Mouse (Mus musculus): ENCODE data around the gene Slc25a29. TPM values are rescaled to one million over a fixed set of nuclear protein-coding genes. Genes with fewer than 3 reads are reported as not detected.
"Not testable (repeated sequence)": the region's sequence is repeated elsewhere in the genome, so short reads cannot be mapped to it uniquely, and the experiment has no call there.

Slc25a29 gene
- polyA plus RNA-seq, 1 experiment = 1.5 TPM

- Histone ChIP-seq H3K4me3 (ENCODE audit: insufficient read depth, low read length) (no peak overlapping the region), H3K4me1 (ENCODE audit: control insufficient read depth, insufficient read depth, low read length) (0 out of 2 replicates have a peak, but pooled peaks cover 5% of the 10 kb centered on the region), H3K27ac (ENCODE audit: insufficient read depth, low read length) (no peak overlapping the region)
- TF ChIP-seq CTCF (IDR thresholded peaks at IDR 0.05; ENCODE audit: borderline replicate concordance, insufficient read depth, low read length) (no peak), POLR2A (IDR thresholded peaks at IDR 0.05; ENCODE audit: low read depth, low read length) (no peak)
These were observed 21.4 kb upstream of the Slc25a29 start for GRCm38 (mm10) chr12:108857109-108857508.

- H3K4me1 ChIP-seq (ENCODE audit: control insufficient read depth, insufficient read depth, low read length) = 0 out of 2 replicates have a peak, but pooled peaks cover 5% of the 10 kb centered on the region
- TF ChIP-seq POLR2A (IDR thresholded peaks at IDR 0.05; ENCODE audit: low read depth, low read length) (no peak), CTCF (IDR thresholded peaks at IDR 0.05; ENCODE audit: borderline replicate concordance, insufficient read depth, low read length) (no peak)
- H3K27ac ChIP-seq (ENCODE audit: insufficient read depth, low read length) = no peak overlapping the region
- no peak overlapping the region for H3K4me3 ChIP-seq (ENCODE audit: insufficient read depth, low read length)
These were observed 20.5 kb upstream of the Slc25a29 start for GRCm38 (mm10) chr12:108856186-108856585.

DNA sequence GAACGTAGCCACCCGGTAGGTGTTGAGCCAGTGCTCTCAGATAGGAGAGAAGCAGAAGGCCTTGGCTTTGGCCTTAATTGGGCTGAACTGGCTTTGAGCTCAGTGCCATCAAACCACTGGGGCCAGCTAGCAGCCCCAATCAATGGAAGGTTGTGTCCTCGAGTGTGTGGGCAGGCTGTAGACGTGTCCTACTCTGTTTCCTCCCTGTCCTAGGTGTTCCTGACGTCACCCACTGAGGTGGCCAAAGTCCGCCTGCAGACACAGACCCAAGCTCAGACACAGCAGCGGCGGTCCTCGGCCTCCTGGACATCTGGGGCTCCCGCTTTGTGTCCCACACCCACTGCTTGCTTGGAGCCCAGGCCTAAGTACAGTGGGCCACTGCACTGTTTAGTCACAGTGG, 19.4 kb upstream of the Slc25a29 start:
- Histone ChIP-seq H3K27ac (ENCODE audit: insufficient read depth, low read length) (no peak overlapping the region), H3K4me1 (ENCODE audit: control insufficient read depth, insufficient read depth, low read length) (0 out of 2 replicates have a peak, but pooled peaks cover 5% of the 10 kb centered on the region), H3K4me3 (ENCODE audit: insufficient read depth, low read length) (no peak overlapping the region)
- TF ChIP-seq CTCF (IDR thresholded peaks at IDR 0.05; ENCODE audit: borderline replicate concordance, insufficient read depth, low read length) (no peak), POLR2A (IDR thresholded peaks at IDR 0.05; ENCODE audit: low read depth, low read length) (no peak)

DNA sequence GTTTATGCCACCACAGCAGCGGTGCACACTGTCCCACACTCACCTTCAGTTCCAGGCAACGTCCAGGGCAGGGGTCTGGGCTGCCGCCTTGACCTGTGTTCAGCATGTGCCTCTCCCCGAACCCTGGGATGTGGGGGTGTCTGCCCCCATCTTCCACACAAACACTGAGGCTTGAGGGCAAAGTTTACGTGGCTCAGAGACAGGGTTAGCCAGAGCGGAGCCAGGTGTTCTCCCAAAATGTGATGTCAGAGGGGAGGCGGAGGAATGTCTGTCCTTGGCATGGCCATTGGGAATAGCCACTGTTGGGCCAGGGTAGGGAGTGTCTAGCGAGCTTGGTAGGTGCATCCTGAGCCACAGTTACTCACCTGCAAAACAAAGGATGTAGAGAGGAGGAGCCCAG, 17.1 kb upstream of the Slc25a29 start:
- TF ChIP-seq POLR2A (IDR thresholded peaks at IDR 0.05; ENCODE audit: low read depth, low read length) (no peak), CTCF (IDR thresholded peaks at IDR 0.05; ENCODE audit: borderline replicate concordance, insufficient read depth, low read length) (no peak)
- Histone ChIP-seq H3K4me1 (ENCODE audit: control insufficient read depth, insufficient read depth, low read length) (no peaks in the 10 kb centered on the region), H3K27ac (ENCODE audit: insufficient read depth, low read length) (no peak overlapping the region), H3K4me3 (ENCODE audit: insufficient read depth, low read length) (no peak overlapping the region)

DNA sequence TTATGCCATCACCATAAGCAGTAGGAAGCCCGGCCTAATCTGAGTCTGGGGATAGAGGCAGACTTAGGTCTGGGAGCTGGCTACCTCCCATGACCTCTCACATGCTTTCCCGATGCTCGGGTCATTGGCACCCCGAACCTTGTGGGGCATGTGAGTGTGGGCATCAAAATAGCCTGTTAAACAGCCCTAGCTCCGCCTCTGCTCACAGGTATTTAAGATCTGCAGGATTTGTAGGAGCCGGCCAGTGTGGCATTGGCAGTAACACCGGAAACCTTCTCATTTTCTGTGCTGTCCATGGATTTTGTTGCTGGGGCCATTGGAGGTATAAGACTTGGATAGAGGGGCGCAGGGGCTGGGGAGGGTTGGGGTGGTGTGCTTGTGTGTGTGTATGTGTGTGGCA, 15.2 kb upstream of the Slc25a29 start:
- TF ChIP-seq POLR2A (IDR thresholded peaks at IDR 0.05; ENCODE audit: low read depth, low read length) (no peak), CTCF (IDR thresholded peaks at IDR 0.05; ENCODE audit: borderline replicate concordance, insufficient read depth, low read length) (no peak)
- no peak overlapping the region for H3K27ac ChIP-seq (ENCODE audit: insufficient read depth, low read length)
- no peak overlapping the region for H3K4me3 ChIP-seq (ENCODE audit: insufficient read depth, low read length)
- 0 out of 2 replicates have a peak, but pooled peaks cover 2% of the 10 kb centered on the region for H3K4me1 ChIP-seq (ENCODE audit: control insufficient read depth, insufficient read depth, low read length)

GRCm38 (mm10) chr12:108850129-108850528, 14.4 kb upstream of the Slc25a29 start:
- H3K27ac ChIP-seq (ENCODE audit: insufficient read depth, low read length) = no peak overlapping the region
- TF ChIP-seq POLR2A (IDR thresholded peaks at IDR 0.05; ENCODE audit: low read depth, low read length) (no peak), CTCF (IDR thresholded peaks at IDR 0.05; ENCODE audit: borderline replicate concordance, insufficient read depth, low read length) (no peak)
- H3K4me1 ChIP-seq (ENCODE audit: control insufficient read depth, insufficient read depth, low read length) = 0 out of 2 replicates have a peak, but pooled peaks cover 2% of the 10 kb centered on the region
- H3K4me3 ChIP-seq (ENCODE audit: insufficient read depth, low read length) = no peak overlapping the region

- Histone ChIP-seq H3K27ac (ENCODE audit: insufficient read depth, low read length) (no peak overlapping the region), H3K4me1 (ENCODE audit: control insufficient read depth, insufficient read depth, low read length) (0 out of 2 replicates have a peak, but pooled peaks cover 2% of the 10 kb centered on the region), H3K4me3 (ENCODE audit: insufficient read depth, low read length) (no peak overlapping the region)
- TF ChIP-seq CTCF (IDR thresholded peaks at IDR 0.05; ENCODE audit: borderline replicate concordance, insufficient read depth, low read length) (no peak), POLR2A (IDR thresholded peaks at IDR 0.05; ENCODE audit: low read depth, low read length) (no peak)
These were observed 13.9 kb upstream of the Slc25a29 start for GRCm38 (mm10) chr12:108849488-108850022.

DNA sequence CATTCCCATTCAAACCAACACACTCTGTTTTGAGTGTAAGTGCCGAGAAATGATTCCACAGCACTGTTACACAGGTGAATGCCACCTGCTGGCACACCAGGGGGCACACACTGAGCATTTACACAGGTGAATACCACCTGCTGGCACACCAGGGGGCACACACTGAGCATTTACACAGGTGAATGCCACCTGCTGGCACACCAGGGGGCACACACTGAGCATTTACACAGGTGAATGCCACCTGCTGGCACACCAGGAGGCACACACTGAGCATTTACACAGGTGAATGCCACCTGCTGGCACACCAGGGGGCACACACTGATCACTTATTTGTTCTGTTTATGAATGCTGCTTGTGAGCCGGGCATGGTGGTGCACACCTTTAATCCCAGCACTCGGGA, 12.3 kb upstream of the Slc25a29 start:
- not testable (repeated sequence) for H3K27ac ChIP-seq (ENCODE audit: insufficient read depth, low read length); H3K4me1 ChIP-seq (ENCODE audit: control insufficient read depth, insufficient read depth, low read length)

GRCm38 (mm10) chr12:108842663-108843062, 7.0 kb upstream of the Slc25a29 start:
- TF ChIP-seq CTCF (IDR thresholded peaks at IDR 0.05; ENCODE audit: borderline replicate concordance, insufficient read depth, low read length) (no peak), POLR2A (IDR thresholded peaks at IDR 0.05; ENCODE audit: low read depth, low read length) (no peak)
- no peak overlapping the region for H3K27ac ChIP-seq (ENCODE audit: insufficient read depth, low read length)
- H3K4me1 ChIP-seq (ENCODE audit: control insufficient read depth, insufficient read depth, low read length) = 0 out of 2 replicates have a peak, but pooled peaks cover 2% of the 10 kb centered on the region
- no peak overlapping the region for H3K4me3 ChIP-seq (ENCODE audit: insufficient read depth, low read length)

More for the DNA sequence above, 12.3 kb upstream of the Slc25a29 start:
- not testable (repeated sequence) for H3K4me3 ChIP-seq (ENCODE audit: insufficient read depth, low read length)

GRCm38 (mm10) chr12:108841181-108841580, 5.5 kb upstream of the Slc25a29 start:
- Histone ChIP-seq H3K27ac (ENCODE audit: insufficient read depth, low read length) (no peak overlapping the region), H3K4me1 (ENCODE audit: control insufficient read depth, insufficient read depth, low read length) (peaks cover 3% of the 10 kb centered on the region; the same call in 1 of the 2 replicates), H3K4me3 (ENCODE audit: insufficient read depth, low read length) (no peak overlapping the region)
- no peak for TF ChIP-seq CTCF (IDR thresholded peaks at IDR 0.05; ENCODE audit: borderline replicate concordance, insufficient read depth, low read length)
- no peak for TF ChIP-seq POLR2A (IDR thresholded peaks at IDR 0.05; ENCODE audit: low read depth, low read length)

Data from embryonic fibroblast, embryonic 13.5 days (primary cell).